ENCODE assay signal across 8 mouse cellular contexts in genomic region chrX:95950776-95951175, GRCm38 (mm10). TPM values are rescaled to one million over a fixed set of nuclear protein-coding genes. Genes with fewer than 3 reads are reported as not detected.
DNase-seq lines count a peak whose midpoint lies in the region; ATAC-seq and TF ChIP-seq lines count a peak whose summit lies in the region.

No protein-coding gene starts in this region.

- no peak for ATAC-seq in limb, embryonic 11.5 days (ENCODE audit: insufficient number of reproducible peaks, low FRiP score, low TSS enrichment, low read depth)
- ATAC-seq in hindbrain, postnatal 0 days: 0 out of 2 replicates have a peak, but pooled peaks have one; percentile 43

- H3K9me3 ChIP-seq in limb, embryonic 11.5 days (ENCODE audit: control insufficient read depth, low read length): no peaks in the 10 kb centered on the region
- H3K9me3 ChIP-seq in limb, embryonic 10.5 days (replicated peaks): no peaks in the 10 kb centered on the region
- H3K9me3 ChIP-seq in hindbrain, postnatal 0 days (ENCODE audit: low read length): no peaks in the 10 kb centered on the region

- no peaks in the 10 kb centered on the region for H3K36me3 ChIP-seq in limb, embryonic 11.5 days (ENCODE audit: control insufficient read depth, insufficient read depth, low read length)
- H3K36me3 ChIP-seq in limb, embryonic 10.5 days: peaks cover 59% of the 10 kb centered on the region
- 0 out of 2 replicates have a peak, but pooled peaks cover 5% of the 10 kb centered on the region for H3K36me3 ChIP-seq in hindbrain, postnatal 0 days (ENCODE audit: insufficient read depth, low read length)

- H3K27ac ChIP-seq in limb, embryonic 11.5 days (replicated peaks; ENCODE audit: low read depth, low read length): no peak overlapping the region
- H3K27ac ChIP-seq in limb, embryonic 10.5 days: no peak overlapping the region
- H3K27ac ChIP-seq in hindbrain, postnatal 0 days: no peak overlapping the region

- TF ChIP-seq CTCF in hindbrain, postnatal 0 days (IDR thresholded peaks at IDR 0.05; ENCODE audit: low read depth): peak; percentile 72

- H3K4me2 ChIP-seq in limb, embryonic 11.5 days (ENCODE audit: low read depth, severe bottlenecking): no peak overlapping the region
- H3K4me2 ChIP-seq in hindbrain, postnatal 0 days (ENCODE audit: low read depth, low read length): no peak overlapping the region

- peak; percentile 47 for DNase-seq in embryo, embryonic 10 days (ENCODE audit: low spot score)
- DNase-seq in embryo, embryonic 9.5 days (ENCODE audit: extremely low spot score): no peak
- peak; percentile 35 for DNase-seq in limb, embryonic 11.5 days (ENCODE audit: low spot score)
- DNase-seq in limb, embryonic 10.5 days (ENCODE audit: low spot score): no peak
- peak; percentile 45 for DNase-seq in brain, adult 2 months (ENCODE audit: low read depth, low spot score)
- DNase-seq in hindbrain, postnatal 0 days (ENCODE audit: low spot score): peak; percentile 63
- peak; percentile 21 for DNase-seq in lung, postnatal 25 days (ENCODE audit: low spot score)
- DNase-seq in spleen, postnatal 4 days (ENCODE audit: low spot score in 2 of 2): no peak

- WGBS in limb, embryonic 11.5 days: 58% methylated on average over 3 of the region's 3 CpGs
- WGBS in limb, embryonic 10.5 days: 63% methylated on average over 3 of the region's 3 CpGs
- 45% methylated on average over 3 of the region's 3 CpGs for WGBS in hindbrain, postnatal 0 days

- H3K9ac ChIP-seq in limb, embryonic 11.5 days (ENCODE audit: low read length): no peak overlapping the region
- no peak overlapping the region for H3K9ac ChIP-seq in hindbrain, postnatal 0 days (replicated peaks; ENCODE audit: low read length)

- H3K4me3 ChIP-seq in limb, embryonic 11.5 days (ENCODE audit: low read depth, low read length): no peak overlapping the region
- no peak overlapping the region for H3K4me3 ChIP-seq in limb, embryonic 10.5 days
- H3K4me3 ChIP-seq in hindbrain, postnatal 0 days (ENCODE audit: low read length): no peak overlapping the region

- H3K4me1 ChIP-seq in limb, embryonic 11.5 days (ENCODE audit: control insufficient read depth, insufficient read depth, low read length): no peaks in the 10 kb centered on the region
- 0 out of 2 replicates have a peak, but pooled peaks cover 2% of the 10 kb centered on the region for H3K4me1 ChIP-seq in limb, embryonic 10.5 days
- no peaks in the 10 kb centered on the region; the same call in 1 of the 2 replicates for H3K4me1 ChIP-seq in hindbrain, postnatal 0 days (ENCODE audit: insufficient read depth, low read length)

- no peaks in the 10 kb centered on the region for H3K27me3 ChIP-seq in limb, embryonic 11.5 days (ENCODE audit: control insufficient read depth, insufficient read depth, low read length)
- H3K27me3 ChIP-seq in limb, embryonic 10.5 days (ENCODE audit: low read depth, poor library complexity, severe bottlenecking): peaks cover 36% of the 10 kb centered on the region
- no peaks in the 10 kb centered on the region for H3K27me3 ChIP-seq in hindbrain, postnatal 0 days (ENCODE audit: insufficient read depth, low read length)

RNA-seq across cellular contexts. Expression of gene Las1l, which starts 6.0 kb away (rescaled TPM):
- polyA plus RNA-seq in limb, embryonic 11.5 days (2014; fragmentation: Nextera tagmentation; extraction: Ambion mirVana): 42.3 and 53.4 TPM in 2 replicates
- polyA plus RNA-seq in limb, embryonic 10.5 days (2016; fragmentation: Nextera tagmentation; extraction: Ambion mirVana): 76.4 and 80.7 TPM in 2 replicates
- total RNA-seq in hindbrain, postnatal 0 days (2014; rRNA removed): 26.3 and 40.3 TPM in 2 replicates
- polyA plus RNA-seq in hindbrain, postnatal 0 days (2015; fragmentation: Nextera tagmentation; extraction: Ambion mirVana): 71.5 and 77.3 TPM in 2 replicates

Comparison
In these comparisons a context has a peak if more than half of its experiments do, and no peak if none do; other contexts are left out.
1. DNase-seq: peak in embryo, embryonic 10 days (single experiment), limb, embryonic 11.5 days (single experiment), brain, adult 2 months (single experiment), hindbrain, postnatal 0 days (single experiment) and lung, postnatal 25 days (single experiment); none in embryo, embryonic 9.5 days (single experiment), limb, embryonic 10.5 days (single experiment) and spleen, postnatal 4 days (0 of 2).